Mouse (Mus musculus) CH12.LX (cell line): ENCODE results near the gene Tle3.

ENCODE experiments used
- ELF1 ChIP-seq: IDR thresholded peaks from 2 replicates; pipeline ENCODE4 v1.6.1; 2014; ENCODE audit warnings: low read depth, mild to moderate bottlenecking, inconsistent platforms, low read length, improper control_type of control experiment
- IRF4 ChIP-seq: IDR thresholded peaks from 2 replicates; pipeline ENCODE4 v1.6.1; 2014; ENCODE audit warnings: low read depth, mild to moderate bottlenecking, inconsistent platforms, low read length, improper control_type of control experiment
- MAX ChIP-seq: IDR thresholded peaks from 2 replicates; pipeline ENCODE4 v1.6.1; 2011; ENCODE audit warnings: low read length, improper control_type of control experiment
- MEF2A ChIP-seq: IDR thresholded peaks from 2 replicates; pipeline ENCODE4 v1.6.1; 2014; ENCODE audit warnings: low read depth, mild to moderate bottlenecking, inconsistent platforms, low read length, improper control_type of control experiment, borderline replicate concordance
- POLR2A ChIP-seq: IDR thresholded peaks from 2 replicates; pipeline ENCODE4 v1.6.1; 2011; ENCODE audit warnings: low read depth, mild to moderate bottlenecking, improper control_type of control experiment, low read length
- RCOR1 ChIP-seq: conservative IDR thresholded peaks from 2 replicates; pipeline ENCODE4 v1.6.1; 2012; ENCODE audit warnings: low read depth, mild to moderate bottlenecking, inconsistent platforms, low read length, improper control_type of control experiment

- no peak for TF ChIP-seq IRF4
- TF ChIP-seq MEF2A = no peak
- TF ChIP-seq POLR2A = no peak
- TF ChIP-seq RCOR1 = no peak
- TF ChIP-seq ELF1 = no peak
- no peak for TF ChIP-seq MAX
These were observed 377 bp downstream of the Tle3 start for GRCm38 (mm10) chr9:61372510-61372975.
